ENCODE assay signal across 8 mouse cellular contexts in genomic region chr8:47974138-47974962, GRCm38 (mm10). TPM values are rescaled to one million over a fixed set of nuclear protein-coding genes. Genes with fewer than 3 reads are reported as not detected.
DNase-seq lines count a peak whose midpoint lies in the region; ATAC-seq and TF ChIP-seq lines count a peak whose summit lies in the region.

No protein-coding gene starts in this region.

- peaks cover 5% of the 10 kb centered on the region; the same call in 1 of the 2 replicates for H3K4me1 ChIP-seq in lung, embryonic 14.5 days (ENCODE audit: insufficient read depth)

- H3K4me2 ChIP-seq in lung, embryonic 14.5 days: peak overlapping the region; percentile 56

- DNase-seq in ZHBTc4 (ENCODE audit: low read depth, low spot score): peak; percentile 92
- peak; percentile 79 for DNase-seq in embryo, embryonic 11 days
- peak; percentile 96 for DNase-seq in heart, adult 11 months
- DNase-seq in kidney, adult 11 months: peak; percentile 91
- peak; percentile 60 for DNase-seq in lung, embryonic 14.5 days
- DNase-seq in retina, embryonic 14.5 days (ENCODE audit: low spot score): peak; percentile 68
- no peak for DNase-seq in layer of hippocampus, adult 8-10 months (ENCODE audit: low spot score in 2 of 2)
- DNase-seq in left cerebral cortex, postnatal 14 days (ENCODE audit: low spot score in 2 of 2): no peak

- 32% methylated on average over 20 of the region's 20 CpGs for WGBS in lung, embryonic 14.5 days

- no peak overlapping the region for H3K9ac ChIP-seq in lung, embryonic 14.5 days

- no peaks in the 10 kb centered on the region for H3K27me3 ChIP-seq in lung, embryonic 14.5 days (ENCODE audit: insufficient read depth, low read length)

- no peaks in the 10 kb centered on the region for H3K9me3 ChIP-seq in lung, embryonic 14.5 days (ENCODE audit: low read depth, low read length)

- H3K36me3 ChIP-seq in lung, embryonic 14.5 days (ENCODE audit: insufficient read depth): 0 out of 2 replicates have a peak, but pooled peaks cover 2% of the 10 kb centered on the region

- intact Hi-C loops in left cerebral cortex, postnatal 14 days (cut with DNase I): no loop called here

- ATAC-seq in lung, embryonic 14.5 days (ENCODE audit: insufficient read depth): peak; percentile 70

- H3K4me3 ChIP-seq in lung, embryonic 14.5 days (ENCODE audit: low read depth, low read length): peak overlapping the region; percentile 16

- no peak for TF ChIP-seq CTCF in lung, embryonic 14.5 days (IDR thresholded peaks at IDR 0.05; ENCODE audit: low read depth)

- peak overlapping the region; percentile 38; the same call in 1 of the 2 replicates for H3K27ac ChIP-seq in lung, embryonic 14.5 days (ENCODE audit: low read depth)

RNA-seq across cellular contexts. Expression of gene Wwc2, which starts 16.4 kb away (rescaled TPM):
- 16.6 and 17.1 TPM in 2 replicates for polyA plus RNA-seq in lung, embryonic 14.5 days (2014; fragmentation: Nextera tagmentation; extraction: Ambion mirVana)
- total RNA-seq in layer of hippocampus, adult 8-10 months (2022): 10 to 100 TPM; 23.4 to 25.9 (median 24.6) TPM
- total RNA-seq in left cerebral cortex, postnatal 14 days (2021): 10 to 100 TPM; 27.5 to 27.8 TPM

Comparison
In these comparisons a context has a peak if more than half of its experiments do, and no peak if none do; other contexts are left out.
1. DNase-seq: peak in ZHBTc4 (single experiment), embryo, embryonic 11 days (single experiment), heart, adult 11 months (single experiment), kidney, adult 11 months (single experiment), lung, embryonic 14.5 days (single experiment) and retina, embryonic 14.5 days (single experiment); none in layer of hippocampus, adult 8-10 months (0 of 2) and left cerebral cortex, postnatal 14 days (0 of 2).